Mouse (Mus musculus) midbrain, postnatal 0 days (tissue): ENCODE measurements around the gene Dnm3. TPM values are rescaled to one million over a fixed set of nuclear protein-coding genes. Genes with fewer than 3 reads are reported as not detected.

Source experiments
- ATAC-seq: fragments of 200-750 bp; cut with Nextera tagmentation; 2 replicates; pipeline ENCODE4 v1.8.0; 2017; ENCODE audit warnings: moderate number of reproducible peaks, mild to moderate bottlenecking, moderate TSS enrichment, moderate library complexity; ENCODE audit not compliant: low FRiP score
- DNase-seq: peaks from one replicate; pipeline ENCODE4 v3.0.0-alpha.2; 2015; ENCODE audit warnings: low spot score
- H3K27ac ChIP-seq: fragments of 300-500 bp; sonication (generic); 2 replicates; pipeline ENCODE4 v1.5.1; 2014; ENCODE audit warnings: low read depth, mild to moderate bottlenecking, low read length, mixed read lengths
- H3K27me3 ChIP-seq: fragments of 300-500 bp; sonication (generic); 2 replicates; pipeline ENCODE4 v1.6.1; 2014; ENCODE audit warnings: low read length, control low read depth, mixed read lengths; ENCODE audit not compliant: insufficient read depth
- H3K36me3 ChIP-seq: fragments of 300-500 bp; sonication (generic); 2 replicates; pipeline ENCODE4 v1.6.1; 2014; ENCODE audit warnings: low read length, control low read depth, mixed read lengths; ENCODE audit not compliant: insufficient read depth
- H3K4me1 ChIP-seq: fragments of 300-500 bp; sonication (generic); 2 replicates; pipeline ENCODE4 v1.6.1; 2014; ENCODE audit warnings: mild to moderate bottlenecking, control low read depth, antibody characterized with exemption, low read length, mixed read lengths; ENCODE audit not compliant: insufficient read depth
- H3K4me2 ChIP-seq: fragments of 300-500 bp; sonication (generic); 2 replicates; pipeline ENCODE4 v1.6.1; 2014; ENCODE audit warnings: low read depth, mild to moderate bottlenecking, low read length, mixed read lengths; ENCODE audit not compliant: poor library complexity, severe bottlenecking
- H3K4me3 ChIP-seq: fragments of 300-500 bp; sonication (generic); 2 replicates; pipeline ENCODE4 v1.5.1; 2014; ENCODE audit warnings: low read depth, mild to moderate bottlenecking, low read length, moderate library complexity
- H3K9ac ChIP-seq: fragments of 300-500 bp; sonication (generic); replicated peaks from 2 replicates; pipeline ENCODE4 v1.6.1; 2014; ENCODE audit warnings: mild to moderate bottlenecking, low read length, moderate library complexity, mixed read lengths; ENCODE audit not compliant: poor library complexity, severe bottlenecking
- H3K9me3 ChIP-seq: fragments of 300-500 bp; sonication (generic); 2 replicates; pipeline ENCODE4 v1.6.1; 2016; ENCODE audit warnings: low read length, control low read depth
- CTCF ChIP-seq: IDR thresholded peaks from 2 replicates; pipeline ENCODE4 v1.5.1; 2016; ENCODE audit warnings: antibody characterized with exemption, mild to moderate bottlenecking
- WGBS: fragments of 180-500 bp; shearing (Covaris S2); extraction: QIAGEN DNeasy Blood & Tissue Kit; methylation state at CpG from one replicate; pipeline ENCODE4 v1.1.7; 2014; 5-methylcytosine and 5-hydroxymethylcytosine counted together
- polyA plus RNA-seq: library from polyadenylated mRNA; unstranded; fragments of >200 nt; fragmentation: Nextera tagmentation; extraction: Ambion mirVana; gene quantifications from 2 replicates; pipeline ENCODE4 v1.2.1, GENCODE M21; 2015
- total RNA-seq: library from RNA; depleted of rRNA; stranded (reverse); fragments of >200 nt; gene quantifications from 2 replicates; pipeline ENCODE4 v1.2.3, GENCODE M21; 2014

Dnm3 gene
- total and polyA plus RNA-seq, 2 experiments from 2014 or later = 67.0 to 88.5 TPM

DNA sequence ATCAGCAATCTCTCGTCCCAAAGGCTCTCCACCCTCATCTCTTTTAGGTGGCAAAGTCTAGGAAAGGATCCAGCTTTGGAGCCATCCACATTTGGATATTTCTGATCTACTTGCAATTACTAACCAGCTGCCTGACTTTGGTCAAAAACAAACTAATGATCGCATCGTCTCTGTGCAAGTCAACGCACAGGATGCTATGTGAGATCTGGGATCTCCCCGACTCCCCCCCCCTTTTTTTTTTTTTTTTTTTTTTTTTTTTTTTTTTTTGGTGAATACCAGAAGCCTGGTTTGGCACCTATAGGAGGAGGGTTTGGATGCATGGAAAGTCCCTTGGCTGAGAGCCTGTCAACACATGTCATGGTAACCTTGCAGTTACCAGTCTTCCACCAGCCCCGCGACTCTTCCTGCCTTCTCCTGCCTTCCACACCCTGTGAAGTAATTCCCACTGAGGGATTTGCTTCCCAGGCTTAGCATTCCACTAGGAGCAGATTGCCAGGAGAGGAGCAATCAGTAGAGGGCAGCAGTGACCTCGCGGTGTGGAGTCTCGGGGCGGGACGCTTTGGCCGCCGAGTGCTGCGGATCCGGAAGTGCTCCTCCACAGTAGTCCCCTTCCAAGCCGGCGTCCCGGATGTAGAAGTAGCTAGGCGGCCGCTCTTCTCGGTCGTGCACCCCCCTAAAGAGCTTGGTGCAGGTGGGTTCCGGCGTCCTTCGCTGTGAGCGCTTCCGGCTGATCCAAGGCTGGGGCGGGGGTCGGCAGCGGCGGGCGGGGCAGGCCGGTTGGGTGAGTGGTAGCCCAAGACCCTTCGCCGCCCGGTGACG lies 509.0 kb downstream of the Dnm3 start, which contains the start of gene Pigc:
Pigc (plus strand) TSS at position 598 of the 819 bp plus-strand sequence.
- H3K4me3 ChIP-seq = peak within 1 kb of the TSS; percentile 64
- TF ChIP-seq CTCF = peak; percentile 91
- peak within 1 kb of the TSS; percentile 67 for H3K27ac ChIP-seq
- no peaks in the 10 kb centered on the region for H3K27me3 ChIP-seq
- 0 out of 2 replicates have a peak, but pooled peaks cover 4% of the 10 kb centered on the region for H3K36me3 ChIP-seq
- peak within 1 kb of the TSS; percentile 79 for H3K9ac ChIP-seq
- ATAC-seq (peak; percentile 99), DNase-seq (peak; percentile 98)
- H3K9me3 ChIP-seq = no peaks in the 10 kb centered on the region
- H3K4me2 ChIP-seq = peak within 1 kb of the TSS; percentile 68
- 2% methylated on average over 37 of the region's 38 CpGs for WGBS
- H3K4me1 ChIP-seq = peaks cover 6% of the 10 kb centered on the region

DNA sequence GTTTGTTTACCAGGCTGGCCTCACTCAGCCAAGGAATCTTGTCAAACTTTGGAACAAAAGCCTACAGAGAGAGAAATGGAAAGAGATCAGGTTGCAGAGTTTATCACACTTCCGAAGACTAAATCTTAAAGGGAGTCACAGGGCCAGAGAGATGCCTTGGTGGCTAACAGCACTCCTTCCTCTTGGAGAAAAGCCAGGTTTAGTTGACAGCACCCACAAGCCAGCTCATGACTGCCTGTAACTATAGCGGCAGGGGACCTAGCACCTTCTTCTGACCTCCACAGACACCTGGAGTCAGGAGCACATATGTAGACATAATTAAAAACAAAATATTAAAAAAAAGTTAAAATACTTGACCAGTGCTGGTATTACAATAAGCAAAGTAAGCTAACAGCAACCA lies 509.9 kb downstream of the Dnm3 start:
- DNase-seq (no peak), ATAC-seq (no peak)
- Histone ChIP-seq H3K9me3 (no peaks in the 10 kb centered on the region), H3K4me1 (peaks cover 6% of the 10 kb centered on the region), H3K4me2 (no peak overlapping the region), H3K4me3 (no peak overlapping the region), H3K27ac (no peak overlapping the region), H3K27me3 (no peaks in the 10 kb centered on the region), H3K9ac (no peak overlapping the region), H3K36me3 (0 out of 2 replicates have a peak, but pooled peaks cover 4% of the 10 kb centered on the region)
- 86% methylated on average over 2 of the region's 2 CpGs for WGBS
- TF ChIP-seq CTCF = no peak

DNA sequence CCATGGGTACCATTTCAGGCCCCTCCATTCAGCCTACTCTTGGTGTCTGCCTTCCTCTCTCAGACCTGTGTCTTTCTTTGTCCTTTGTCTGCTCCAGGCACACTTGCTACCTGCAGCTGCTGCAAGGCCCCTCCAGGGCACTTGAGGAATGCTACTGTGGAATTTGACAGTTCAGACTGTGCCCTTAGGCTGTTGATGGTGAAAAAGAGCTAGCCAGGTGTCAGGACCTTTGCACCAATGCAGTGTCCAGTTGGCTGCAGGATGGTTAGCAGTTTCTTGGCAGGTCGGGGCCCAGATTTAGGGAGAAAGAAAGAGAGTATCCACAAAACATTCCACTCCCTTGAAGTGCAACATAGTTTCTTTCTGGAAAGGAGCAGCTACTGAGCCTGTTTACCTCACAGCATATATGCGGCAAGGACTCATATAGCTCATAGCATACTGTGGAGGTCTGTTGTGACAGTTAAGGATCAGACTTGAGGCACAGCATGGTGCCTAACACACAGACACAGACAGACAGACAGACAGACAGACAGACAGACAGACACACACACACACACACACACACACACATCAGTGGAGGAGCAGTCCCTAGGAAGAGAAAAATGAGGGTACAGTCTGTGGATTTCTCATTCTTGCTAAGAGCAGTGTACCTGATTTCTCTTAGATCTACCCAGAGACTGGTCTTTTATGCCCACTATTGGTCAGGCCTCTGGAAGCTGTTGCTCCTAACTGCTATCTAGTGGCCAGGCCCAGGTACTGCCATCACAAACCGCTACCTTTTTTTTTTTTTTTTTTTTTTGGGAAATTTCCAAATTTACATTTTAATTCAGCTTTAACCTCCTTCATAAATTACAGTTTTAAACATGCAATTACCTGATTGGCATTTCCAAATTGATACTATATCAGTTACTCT lies 515.1 kb downstream of the Dnm3 start:
- TF ChIP-seq CTCF = peak; percentile 75

GRCm38 (mm10) chr1:161957964-161958950 lies 519.6 kb downstream of the Dnm3 start:
- Histone ChIP-seq H3K9me3 (no peaks in the 10 kb centered on the region), H3K4me1 (no peaks in the 10 kb centered on the region), H3K36me3 (no peaks in the 10 kb centered on the region), H3K9ac (no peak overlapping the region), H3K4me3 (no peak overlapping the region), H3K27ac (no peak overlapping the region), H3K4me2 (no peak overlapping the region), H3K27me3 (no peaks in the 10 kb centered on the region)
- 82% methylated on average over 19 of the region's 19 CpGs for WGBS
- ATAC-seq = no peak
- no peak for DNase-seq
- no peak for TF ChIP-seq CTCF

More for the DNA sequence above, 515.1 kb downstream of the Dnm3 start:
- H3K9me3 ChIP-seq = no peaks in the 10 kb centered on the region
- WGBS = 49% methylated on average over 3 of the region's 3 CpGs
- no peaks in the 10 kb centered on the region for H3K36me3 ChIP-seq
- DNase-seq = peak; percentile 78
- no peak overlapping the region for H3K27ac ChIP-seq
- no peaks in the 10 kb centered on the region for H3K4me1 ChIP-seq
- ATAC-seq = peak; percentile 61; the same call in 1 of the 2 replicates
- no peaks in the 10 kb centered on the region for H3K27me3 ChIP-seq
- H3K4me3 ChIP-seq = no peak overlapping the region
- no peak overlapping the region for H3K4me2 ChIP-seq
- H3K9ac ChIP-seq = no peak overlapping the region

GRCm38 (mm10) chr1:161955846-161956245 lies 522.0 kb downstream of the Dnm3 start:
- no peak overlapping the region for H3K27ac ChIP-seq
- H3K4me1 ChIP-seq = no peaks in the 10 kb centered on the region
- TF ChIP-seq CTCF = no peak
- no peak overlapping the region for H3K9ac ChIP-seq
- no peak overlapping the region for H3K4me3 ChIP-seq
- no peaks in the 10 kb centered on the region for H3K36me3 ChIP-seq
- 69% methylated on average over 5 of the region's 5 CpGs for WGBS
- no peak overlapping the region for H3K4me2 ChIP-seq
- no peaks in the 10 kb centered on the region for H3K27me3 ChIP-seq
- H3K9me3 ChIP-seq = no peaks in the 10 kb centered on the region
- ATAC-seq = no peak
- no peak for DNase-seq
